Mouse (Mus musculus) retina, adult 2 months (tissue): ENCODE measurements around the gene Mageb3.
"Not testable (repeated sequence)": the region's sequence is repeated elsewhere in the genome, so short reads cannot be mapped to it uniquely, and the experiment has no call there.

Experiments used
- DNase-seq: peaks from one replicate; pipeline ENCODE4 v3.0.0-alpha.2; 2012; ENCODE audit warnings: low read depth, low spot score

Mageb3 gene

GRCm38 (mm10) chr2:121955765-121956223 lies at the start of gene Mageb3, which contains the start of gene Ctdspl2:
Gene Mageb3 (minus strand): TSS chr2:121956092.
Gene Ctdspl2 (plus strand): TSS chr2:121956001.
- DNase-seq, result peak; percentile 83

GRCm38 (mm10) chr2:121995738-121996137 lies 39.8 kb upstream of the Mageb3 start:
- no peak for DNase-seq

- DNase-seq, result no peak
Observed at GRCm38 (mm10) chr2:121957216-121957792, 1.4 kb upstream of the Mageb3 start.

GRCm38 (mm10) chr2:121956224-121957018 lies 529 bp upstream of the Mageb3 start:
- peak; percentile 88 for DNase-seq

- no peak for DNase-seq
Observed at GRCm38 (mm10) chr2:121954971-121955656, 778 bp downstream of the Mageb3 start.

- no peak for DNase-seq
Observed at GRCm38 (mm10) chr2:121943364-121943763, 12.5 kb downstream of the Mageb3 start.

- not testable (repeated sequence) for DNase-seq
Observed at GRCm38 (mm10) chr2:121937624-121938023, 18.3 kb downstream of the Mageb3 start.

GRCm38 (mm10) chr2:121916047-121916970 lies 39.6 kb downstream of the Mageb3 start:
- DNase-seq, result no peak

- DNase-seq, result no peak
Observed at GRCm38 (mm10) chr2:121909975-121910374, 45.9 kb downstream of the Mageb3 start.
